Mouse (Mus musculus) forebrain, embryonic 11.5 days (tissue): ENCODE results near the gene Msi2. TPM values are rescaled to one million over a fixed set of nuclear protein-coding genes. Genes with fewer than 3 reads are reported as not detected.
A peak's percentile ranks its signal among the peaks of the same experiment; 100 is the strongest.

ENCODE experiments used
- ATAC-seq: fragments of 200-750 bp; cut with Nextera tagmentation; replicated peaks from 2 replicates; pipeline ENCODE4 v1.8.0; 2017; ENCODE audit warnings: moderate TSS enrichment; ENCODE audit not compliant: low FRiP score
- DNase-seq: peaks from one replicate; pipeline ENCODE4 v3.0.0-alpha.2; 2017; ENCODE audit warnings: low spot score
- H3K27ac ChIP-seq: fragments of 300-500 bp; sonication (generic); 2 replicates; pipeline ENCODE4 v1.5.1; 2014; ENCODE audit warnings: low read depth, low read length
- H3K27me3 ChIP-seq: fragments of 300-500 bp; sonication (generic); 2 replicates; pipeline ENCODE4 v1.6.1; 2014; ENCODE audit warnings: mild to moderate bottlenecking, low read length, mixed read lengths; ENCODE audit not compliant: control insufficient read depth, insufficient read depth
- H3K36me3 ChIP-seq: fragments of 300-500 bp; sonication (generic); 2 replicates; pipeline ENCODE4 v1.6.1; 2014; ENCODE audit warnings: mild to moderate bottlenecking, low read length, moderate library complexity, mixed read lengths; ENCODE audit not compliant: control insufficient read depth, insufficient read depth
- H3K4me1 ChIP-seq: fragments of 300-500 bp; sonication (generic); replicated peaks from 2 replicates; pipeline ENCODE4 v1.6.1; 2014; ENCODE audit warnings: low read length, mixed read lengths; ENCODE audit not compliant: control insufficient read depth, insufficient read depth
- H3K4me2 ChIP-seq: fragments of 300-500 bp; sonication (generic); 2 replicates; pipeline ENCODE4 v1.6.1; 2014; ENCODE audit warnings: low read depth, mild to moderate bottlenecking, low read length, moderate library complexity, mixed read lengths; ENCODE audit not compliant: severe bottlenecking
- H3K4me3 ChIP-seq: fragments of 300-500 bp; sonication (generic); 2 replicates; pipeline ENCODE4 v1.5.1; 2014; ENCODE audit warnings: low read depth, low read length
- H3K9ac ChIP-seq: fragments of 300-500 bp; sonication (generic); 2 replicates; pipeline ENCODE4 v1.6.1; 2014; ENCODE audit warnings: low read length
- H3K9me3 ChIP-seq: fragments of 300-500 bp; sonication (generic); 2 replicates; pipeline ENCODE4 v1.6.1; 2016; ENCODE audit warnings: low read length, mixed read lengths; ENCODE audit not compliant: control insufficient read depth
- WGBS: fragments of 180-500 bp; shearing (Covaris S2); extraction: QIAGEN DNeasy Blood & Tissue Kit; methylation state at CpG from one replicate; pipeline ENCODE4 v1.1.7; 2014; 5-methylcytosine and 5-hydroxymethylcytosine counted together
- polyA plus RNA-seq: library from polyadenylated mRNA; unstranded; fragments of >200 nt; fragmentation: Nextera tagmentation; extraction: Ambion mirVana; gene quantifications from 2 replicates; pipeline ENCODE4 v1.2.1, GENCODE M21; 2014

Gene Msi2
- polyA plus RNA-seq, 1 experiment from 2014 or later, result 26.2 TPM

DNA sequence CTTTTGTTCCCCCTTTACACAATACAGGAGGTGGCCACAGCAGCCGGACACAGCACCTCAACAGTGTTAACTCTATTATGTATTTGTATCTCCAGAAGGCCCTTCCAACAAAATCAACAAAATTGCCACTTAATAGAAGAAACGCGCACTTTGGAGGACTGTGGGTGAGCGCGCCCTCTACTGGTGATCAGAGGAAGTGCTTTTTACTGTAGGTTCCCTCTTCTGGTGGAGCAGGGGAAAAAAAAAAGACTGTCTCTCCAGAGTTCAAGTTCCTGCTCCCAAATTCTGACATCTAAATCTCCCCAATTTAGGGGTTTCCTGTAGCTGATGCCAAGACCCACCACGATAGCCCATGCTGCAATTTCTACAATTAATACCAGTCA, 10.2 kb upstream of the Msi2 start:
- Histone ChIP-seq H3K9me3 (no peaks in the 10 kb centered on the region), H3K4me3 (no peak overlapping the region), H3K4me2 (no peak overlapping the region), H3K27ac (no peak overlapping the region), H3K27me3 (no peaks in the 10 kb centered on the region), H3K36me3 (no peaks in the 10 kb centered on the region), H3K4me1 (peaks cover 15% of the 10 kb centered on the region), H3K9ac (no peak overlapping the region)
- 1% methylated on average over 6 of the region's 6 CpGs for WGBS
- DNase-seq (peak; percentile 86), ATAC-seq (no peak)

DNA sequence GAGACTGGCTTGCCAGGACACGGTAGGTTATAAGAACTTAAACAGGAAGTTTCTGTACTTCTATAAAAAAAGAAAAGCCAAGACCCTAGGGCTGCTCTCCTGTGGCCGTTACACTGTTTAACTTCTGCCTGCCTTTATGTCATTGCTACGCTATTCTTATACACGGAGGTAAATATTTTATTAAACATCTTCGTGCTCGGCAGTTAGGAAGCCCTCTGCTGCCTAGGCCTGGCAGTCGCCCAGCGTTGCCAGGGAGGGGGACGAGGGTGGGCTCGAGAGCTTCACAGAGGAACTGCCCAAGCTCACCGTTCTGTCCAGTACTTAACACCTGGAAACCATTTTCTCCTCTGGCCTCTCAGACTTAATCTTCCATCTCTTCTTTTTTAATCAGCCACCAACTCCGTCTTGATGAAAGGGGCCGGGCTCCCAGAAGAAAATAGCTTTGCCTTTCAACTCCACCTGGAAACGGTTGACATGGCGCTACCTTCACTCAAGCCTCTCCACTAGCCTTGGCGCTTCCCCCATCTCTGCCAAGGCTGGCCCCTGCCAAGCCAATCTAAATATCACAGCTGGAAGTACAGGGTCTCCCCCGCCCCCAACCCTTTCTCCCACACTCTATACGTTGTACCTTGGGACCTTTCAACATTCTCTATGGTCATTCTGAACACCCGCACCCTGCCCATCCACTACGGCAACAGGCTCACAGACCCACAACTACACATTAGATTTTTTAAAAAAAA, 9.6 kb upstream of the Msi2 start:
- Histone ChIP-seq H3K9me3 (no peaks in the 10 kb centered on the region), H3K4me2 (no peak overlapping the region), H3K27ac (no peak overlapping the region), H3K36me3 (no peaks in the 10 kb centered on the region), H3K4me3 (no peak overlapping the region), H3K27me3 (no peaks in the 10 kb centered on the region), H3K4me1 (peaks cover 15% of the 10 kb centered on the region), H3K9ac (no peak overlapping the region)
- WGBS, result 64% methylated on average over 20 of the region's 20 CpGs
- DNase-seq (no peak), ATAC-seq (no peak)

DNA sequence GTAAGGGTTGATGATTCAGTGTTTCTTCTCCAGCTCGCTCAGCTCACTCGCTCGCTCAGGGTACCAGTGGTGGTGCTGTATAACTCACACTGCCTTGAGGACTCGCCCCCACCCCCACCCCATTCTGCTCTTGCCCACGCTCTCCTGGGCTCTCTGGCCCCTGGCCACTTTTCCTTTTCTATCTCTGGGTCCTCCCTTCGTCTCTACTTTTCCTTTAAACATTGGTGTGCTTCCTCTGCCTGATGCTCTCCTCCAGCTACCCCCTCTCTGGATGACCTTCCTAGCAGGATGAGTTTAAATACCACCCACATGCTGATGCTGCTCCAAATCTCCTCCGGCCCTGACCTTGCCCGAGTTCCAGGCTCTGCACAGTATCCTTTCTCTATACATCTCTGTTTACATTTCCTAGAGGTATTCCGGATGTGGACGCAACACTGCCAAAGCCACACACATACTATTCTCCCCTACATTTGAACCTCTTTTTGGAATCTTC, 2.9 kb upstream of the Msi2 start:
- Histone ChIP-seq H3K9ac (no peak overlapping the region), H3K27ac (no peak overlapping the region), H3K4me3 (no peak overlapping the region), H3K36me3 (no peaks in the 10 kb centered on the region), H3K9me3 (no peaks in the 10 kb centered on the region), H3K27me3 (no peaks in the 10 kb centered on the region), H3K4me2 (no peak overlapping the region), H3K4me1 (peaks cover 10% of the 10 kb centered on the region; the same call in 1 of the 2 replicates)
- 58% methylated on average over 10 of the region's 10 CpGs for WGBS
- DNase-seq (no peak), ATAC-seq (no peak)

DNA sequence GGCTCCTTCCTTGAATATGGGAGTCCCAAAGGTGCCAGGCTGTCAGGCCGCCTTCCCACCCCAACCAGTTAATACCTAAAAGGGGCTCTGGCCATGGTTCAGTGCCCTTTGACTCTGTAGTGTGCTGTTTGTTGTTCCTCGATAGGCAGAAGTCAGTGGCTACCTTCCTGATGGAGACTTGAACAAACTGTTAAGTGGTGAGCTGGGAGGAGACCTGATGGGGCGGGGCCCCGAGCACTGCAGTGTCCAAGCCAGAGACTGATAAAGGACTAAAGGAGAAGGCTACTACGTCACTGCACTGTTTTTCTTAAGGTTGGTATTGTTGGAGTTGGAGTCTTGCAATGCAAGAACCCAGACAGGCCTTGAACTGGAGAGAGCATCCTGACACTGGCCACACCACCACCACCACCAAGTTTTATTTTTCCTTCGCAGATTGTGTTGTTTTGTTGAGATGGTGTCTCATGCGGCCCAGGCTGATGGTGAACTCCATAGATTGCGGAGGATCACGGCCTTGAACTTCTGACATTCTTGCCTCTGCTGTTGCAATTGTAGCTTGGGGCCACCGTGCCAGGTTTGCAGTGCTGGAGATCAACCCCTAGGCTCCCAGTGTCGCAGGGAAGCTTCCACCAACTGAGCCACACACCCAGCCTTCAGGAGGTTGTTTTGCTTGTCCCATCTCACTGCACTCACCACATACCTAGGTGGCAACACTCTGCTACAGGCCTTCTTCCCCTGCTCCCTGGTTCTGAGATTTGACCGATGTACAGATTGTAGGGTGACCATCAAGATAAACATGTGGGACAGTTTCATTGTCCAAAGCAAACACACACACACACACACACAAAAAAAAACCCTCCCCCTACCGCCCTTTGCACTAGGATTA, 2.2 kb upstream of the Msi2 start:
- H3K4me1 ChIP-seq, result peaks cover 14% of the 10 kb centered on the region; the same call in 1 of the 2 replicates
- 69% methylated on average over 13 of the region's 13 CpGs for WGBS
- no peaks in the 10 kb centered on the region for H3K9me3 ChIP-seq
- no peak overlapping the region for H3K27ac ChIP-seq
- H3K36me3 ChIP-seq, result no peaks in the 10 kb centered on the region
- no peak overlapping the region for H3K9ac ChIP-seq
- no peak for ATAC-seq
- H3K4me2 ChIP-seq, result no peak overlapping the region
- H3K4me3 ChIP-seq, result no peak overlapping the region
- no peak for DNase-seq
- H3K27me3 ChIP-seq, result no peaks in the 10 kb centered on the region

DNA sequence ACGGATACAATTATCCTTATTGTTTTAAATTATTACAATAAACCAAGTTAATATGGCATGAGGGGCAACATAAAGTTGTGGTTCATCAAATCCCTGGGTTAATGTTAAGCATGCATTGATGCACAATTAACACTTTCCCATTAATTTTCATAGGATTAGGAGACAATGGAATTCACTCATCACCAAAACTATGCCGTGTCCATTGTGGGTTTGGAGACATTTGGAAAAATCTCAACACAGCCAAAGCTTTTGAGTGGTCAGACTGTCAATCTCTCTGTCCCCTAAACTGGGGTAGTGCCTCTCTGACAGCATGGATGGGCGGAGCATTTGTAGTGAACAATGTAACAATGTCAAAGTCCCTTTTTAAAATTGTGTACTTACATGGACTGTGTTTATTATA, 1.3 kb upstream of the Msi2 start:
- Histone ChIP-seq H3K36me3 (no peaks in the 10 kb centered on the region), H3K27me3 (no peaks in the 10 kb centered on the region), H3K4me2 (peak overlapping the region; percentile 65), H3K9me3 (no peaks in the 10 kb centered on the region), H3K27ac (no peak overlapping the region), H3K9ac (no peak overlapping the region; the same call in 1 of the 2 replicates), H3K4me3 (peak overlapping the region; percentile 97; the same call in 1 of the 2 replicates), H3K4me1 (peaks cover 22% of the 10 kb centered on the region; the same call in 1 of the 2 replicates)
- DNase-seq (no peak), ATAC-seq (no peak)
- 48% methylated on average over 3 of the region's 3 CpGs for WGBS

DNA sequence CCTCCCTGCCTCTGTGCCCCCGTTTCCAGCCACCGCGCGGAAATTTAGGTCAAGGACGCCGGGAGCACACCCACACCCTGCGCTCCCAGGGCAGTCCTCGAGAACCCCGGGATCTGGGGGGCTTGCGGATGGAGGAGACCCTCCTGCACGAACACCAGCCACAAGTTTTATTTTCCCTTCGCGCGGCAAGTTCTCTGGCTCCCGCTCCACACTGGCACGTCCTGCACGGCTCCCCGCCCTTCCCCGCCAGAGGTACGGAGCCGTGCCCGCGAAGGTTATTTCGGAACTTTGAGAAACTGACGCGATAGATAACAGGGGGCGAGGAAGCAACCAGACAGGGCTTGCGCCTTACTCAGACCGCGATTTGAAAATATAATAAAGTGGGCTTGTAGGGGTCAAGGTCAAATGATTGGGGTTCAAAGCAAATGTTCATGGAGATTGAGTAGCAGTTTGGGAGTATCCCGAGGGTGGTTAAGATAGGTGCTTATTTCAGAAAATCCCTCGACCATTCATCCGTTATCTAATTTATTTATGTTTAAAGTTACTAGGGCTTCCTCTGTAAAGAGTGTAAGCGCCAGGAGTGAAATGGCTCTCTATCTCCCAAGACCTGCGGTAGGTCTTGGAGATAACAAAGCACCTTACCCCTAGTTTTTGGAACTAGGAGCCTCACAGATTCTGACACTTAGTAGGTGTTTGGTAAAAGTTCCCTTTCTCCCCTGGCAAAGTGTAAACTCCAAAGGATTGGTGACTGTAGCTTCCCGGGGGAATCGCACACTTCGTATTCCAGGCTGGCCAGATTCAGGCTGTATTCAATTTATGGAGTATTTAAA, 668 bp upstream of the Msi2 start:
- Histone ChIP-seq H3K9me3 (no peaks in the 10 kb centered on the region), H3K4me3 (peak overlapping the region; percentile 97), H3K27ac (peak overlapping the region; percentile 75), H3K36me3 (no peaks in the 10 kb centered on the region), H3K4me2 (peak overlapping the region; percentile 65), H3K27me3 (no peaks in the 10 kb centered on the region), H3K4me1 (peaks cover 22% of the 10 kb centered on the region; the same call in 1 of the 2 replicates), H3K9ac (peak overlapping the region; percentile 99)
- 4% methylated on average over 38 of the region's 38 CpGs for WGBS
- ATAC-seq (no peak; the same call in 1 of the 2 replicates), DNase-seq (no peak)

DNA sequence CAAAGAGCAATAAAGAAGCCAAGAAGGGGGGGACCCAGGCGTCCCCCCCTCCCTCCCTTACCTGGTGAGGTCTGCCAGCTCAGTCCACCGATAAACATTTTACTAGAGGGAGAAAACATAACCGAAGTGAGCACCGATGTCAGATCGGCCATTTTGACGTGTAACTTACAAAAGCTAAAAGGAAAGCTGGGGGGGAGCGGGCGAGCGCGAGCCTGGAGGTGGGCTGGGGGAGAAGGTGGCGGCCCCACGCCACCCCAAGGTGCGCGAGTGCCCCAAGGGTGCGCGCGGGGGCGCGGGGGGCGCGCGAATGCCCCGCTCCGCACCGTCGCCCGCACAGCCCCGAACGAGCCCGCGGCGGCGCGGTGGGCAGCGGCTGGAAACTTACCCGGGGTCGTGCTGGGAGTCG, 666 bp downstream of the Msi2 start:
- no peaks in the 10 kb centered on the region for H3K27me3 ChIP-seq
- under 1% methylated on average over 38 of the region's 38 CpGs for WGBS
- H3K4me1 ChIP-seq, result peaks cover 22% of the 10 kb centered on the region; the same call in 1 of the 2 replicates
- peak overlapping the region; percentile 99 for H3K9ac ChIP-seq
- ATAC-seq, result peak; percentile 55
- H3K9me3 ChIP-seq, result no peaks in the 10 kb centered on the region
- DNase-seq, result peak; percentile 68
- H3K27ac ChIP-seq, result peak overlapping the region; percentile 88
- H3K4me2 ChIP-seq, result peak overlapping the region; percentile 91
- peak overlapping the region; percentile 97 for H3K4me3 ChIP-seq
- H3K36me3 ChIP-seq, result no peaks in the 10 kb centered on the region
